Mouse (Mus musculus): Measurements from ENCODE around the gene Astn2. TPM values are rescaled to one million over a fixed set of nuclear protein-coding genes. Genes with fewer than 3 reads are reported as not detected.

Gene Astn2
- total RNA-seq, 2 experiments from 2014 or later = 1.7 to 1.9 TPM

DNA sequence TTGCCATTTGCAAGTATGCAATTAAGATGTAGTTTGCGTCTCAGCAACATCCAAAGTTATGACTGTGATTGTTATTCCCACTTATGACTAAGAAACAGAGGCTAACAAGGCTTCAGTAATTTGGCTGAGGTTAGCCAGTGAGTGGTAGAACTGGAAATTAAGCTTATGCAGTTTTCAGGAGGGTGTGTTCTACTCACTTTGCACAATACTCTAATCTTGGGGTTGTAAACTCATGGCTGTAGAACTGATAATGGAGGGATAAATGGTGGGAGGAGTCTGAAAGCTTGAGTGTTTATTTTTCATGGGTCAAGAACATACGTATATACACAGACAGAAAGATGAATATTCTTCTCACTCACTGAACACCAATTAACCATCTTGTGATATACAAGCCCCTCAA, 499.4 kb downstream of the Astn2 start:
- no peak for DNase-seq
- intact Hi-C loops (cut with DNase I) = no loop called here

DNA sequence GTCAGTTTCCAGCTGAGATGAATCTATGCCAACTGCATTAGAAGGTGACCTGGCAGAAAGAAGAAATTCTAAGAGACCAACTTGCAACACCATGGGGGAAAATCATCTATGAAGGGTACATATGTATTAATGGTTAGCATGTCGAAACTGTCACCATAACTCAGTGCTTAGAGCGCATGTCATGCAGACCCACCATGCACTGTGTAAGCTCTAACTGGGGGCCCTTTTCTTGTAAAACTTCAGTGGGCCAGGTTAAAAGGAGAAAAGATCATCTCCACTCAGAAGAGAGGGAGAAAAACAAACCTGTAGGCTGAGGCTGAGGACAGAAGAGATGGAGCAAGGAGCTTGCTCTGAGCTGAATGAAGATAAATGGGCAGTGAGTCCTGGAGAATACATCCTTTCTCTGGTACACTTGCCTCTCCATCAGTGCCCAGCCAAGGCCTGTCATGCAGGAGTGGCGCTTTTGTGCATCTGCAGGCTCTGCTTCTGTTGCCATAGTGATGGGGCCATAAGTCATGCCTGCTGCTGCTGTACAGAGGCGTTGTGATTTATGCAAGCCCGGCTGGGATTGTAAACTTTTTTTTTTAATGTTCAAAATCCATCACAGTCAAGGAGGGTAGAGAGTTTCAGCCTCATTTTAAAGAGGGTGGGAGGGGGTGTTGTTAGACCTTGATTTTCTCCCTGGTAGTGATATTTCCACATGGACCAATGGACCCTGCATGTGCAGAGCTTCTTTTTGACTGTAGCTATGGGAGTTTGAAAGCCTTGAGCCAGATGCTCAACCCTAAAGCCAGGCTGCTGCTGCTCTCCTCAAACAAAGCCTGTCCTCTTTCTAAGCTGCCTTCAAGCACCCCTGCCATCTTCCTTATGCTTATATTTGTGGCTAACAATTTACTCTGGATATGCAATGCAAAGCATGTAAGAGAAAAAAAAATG, 508.1 kb downstream of the Astn2 start:
- intact Hi-C loops (cut with DNase I) = no loop called here
- no peak for DNase-seq

DNA sequence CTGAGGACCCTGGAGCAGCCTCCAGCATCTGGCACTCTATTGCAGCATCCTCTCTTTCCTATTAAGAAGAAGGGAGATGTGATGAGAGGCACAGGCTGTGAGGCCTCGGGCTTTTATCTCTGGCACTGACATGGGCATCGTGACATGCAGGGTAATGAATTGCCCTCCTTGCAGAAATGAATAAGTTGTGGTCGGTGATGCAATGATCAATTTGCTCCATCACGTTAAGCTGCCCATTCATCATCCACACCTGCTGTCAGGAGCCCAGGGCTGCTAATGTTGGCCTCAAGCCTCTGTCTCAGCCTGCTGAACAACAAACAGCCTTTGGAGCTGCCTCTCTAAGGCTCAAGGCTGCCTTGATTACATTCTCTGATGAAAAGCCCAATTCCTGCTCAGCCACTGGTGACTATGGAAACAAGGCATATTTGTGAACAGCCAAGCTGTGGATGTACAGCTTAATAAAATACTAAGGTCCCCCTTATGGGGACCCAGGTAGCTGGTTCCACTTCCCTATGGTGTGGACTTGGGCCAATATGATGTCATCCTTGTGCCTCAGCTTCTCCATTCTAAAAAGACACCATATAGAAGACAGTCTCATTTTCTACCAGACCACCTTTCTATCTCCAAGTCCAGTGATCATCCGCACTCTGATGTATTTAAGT, 515.9 kb downstream of the Astn2 start:
- intact Hi-C loops (cut with DNase I) = no loop called here
- DNase-seq = no peak

DNA sequence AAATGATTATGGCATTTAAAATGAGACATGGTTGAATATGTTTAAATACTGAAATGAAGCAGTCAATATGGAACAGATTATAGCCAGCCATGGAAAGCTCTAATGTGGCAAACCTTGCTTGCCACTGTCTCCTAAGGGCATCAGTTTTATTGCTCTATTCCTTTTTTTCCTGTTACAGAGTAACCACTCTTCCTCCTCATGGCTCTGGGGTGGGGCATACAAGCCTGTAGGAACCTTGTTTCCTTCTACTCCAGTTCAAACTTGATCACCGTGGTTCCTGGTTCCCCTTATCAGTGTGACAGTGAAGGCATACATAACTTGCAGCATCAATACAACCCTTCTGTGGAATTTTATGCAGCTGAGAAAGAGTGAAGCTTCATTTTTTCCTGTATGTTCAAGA, 517.5 kb downstream of the Astn2 start:
- DNase-seq = no peak
- intact Hi-C loops (cut with DNase I) = no loop called here

DNA sequence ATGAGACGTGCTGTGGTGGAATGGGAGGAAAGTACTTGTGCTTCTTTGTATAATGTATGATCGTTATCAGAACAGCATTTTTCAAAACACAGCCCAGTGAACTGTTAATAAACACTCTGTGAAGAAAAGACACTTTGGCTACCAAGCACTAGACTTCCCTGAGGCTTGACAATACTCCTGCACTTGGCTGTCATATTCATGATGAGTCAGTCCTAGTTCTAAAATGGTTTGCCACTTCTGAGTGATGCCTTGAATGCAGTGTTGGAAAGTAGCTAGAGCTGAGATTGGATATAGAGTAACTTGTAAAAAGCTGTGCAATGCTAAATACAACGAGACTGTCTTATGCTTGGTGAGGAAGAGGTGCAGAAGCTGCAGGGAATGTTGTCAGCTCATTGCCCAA, 518.5 kb downstream of the Astn2 start:
- no peak for DNase-seq
- intact Hi-C loops (cut with DNase I) = no loop called here

DNA sequence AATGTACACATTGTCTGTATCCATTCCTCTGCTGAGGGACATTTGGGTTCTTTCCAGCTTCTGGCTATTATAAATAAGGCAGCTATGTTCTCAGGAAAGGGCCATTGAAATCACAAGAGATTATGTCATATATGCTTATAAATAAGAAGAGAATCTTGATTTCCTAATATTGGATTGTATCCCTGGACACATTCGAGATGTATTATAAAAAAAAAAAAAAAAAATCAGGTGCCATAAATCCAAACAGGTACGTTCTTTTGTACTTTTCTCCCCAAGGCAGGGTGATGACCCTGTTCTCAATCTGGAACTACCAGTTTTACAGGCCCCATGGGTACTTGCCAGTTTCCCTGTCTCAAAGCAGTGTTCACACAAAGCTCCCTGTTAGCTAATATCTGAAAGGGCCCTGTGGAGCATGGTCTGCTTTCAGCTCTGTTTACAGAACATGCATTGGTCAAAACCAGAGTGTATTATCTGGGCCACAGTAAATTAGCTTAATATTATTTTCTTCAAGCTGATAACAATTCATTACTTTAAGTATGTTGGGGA, 530.1 kb downstream of the Astn2 start:
- intact Hi-C loops (cut with DNase I) = no loop called here
- DNase-seq = no peak

DNA sequence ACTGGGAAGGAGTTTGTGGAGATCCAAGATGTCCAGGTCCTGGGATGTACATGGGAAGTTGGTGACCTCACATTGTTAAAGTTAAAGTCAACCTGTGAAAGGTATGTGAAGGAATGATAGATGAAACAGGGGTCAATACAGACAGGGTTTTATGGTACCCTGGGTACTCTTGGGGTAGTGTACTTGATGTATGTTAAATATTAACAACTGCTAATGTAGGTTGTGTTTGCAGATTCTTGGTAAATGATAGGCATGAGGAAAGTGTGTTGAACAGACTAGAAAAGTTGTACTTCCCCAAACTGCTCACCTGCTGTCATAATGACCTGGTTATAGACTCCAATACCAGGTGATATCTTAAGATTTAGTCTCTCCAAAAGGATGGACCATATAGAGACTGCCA, 539.9 kb downstream of the Astn2 start:
- intact Hi-C loops (cut with DNase I) = no loop called here
- no peak for DNase-seq

DNA sequence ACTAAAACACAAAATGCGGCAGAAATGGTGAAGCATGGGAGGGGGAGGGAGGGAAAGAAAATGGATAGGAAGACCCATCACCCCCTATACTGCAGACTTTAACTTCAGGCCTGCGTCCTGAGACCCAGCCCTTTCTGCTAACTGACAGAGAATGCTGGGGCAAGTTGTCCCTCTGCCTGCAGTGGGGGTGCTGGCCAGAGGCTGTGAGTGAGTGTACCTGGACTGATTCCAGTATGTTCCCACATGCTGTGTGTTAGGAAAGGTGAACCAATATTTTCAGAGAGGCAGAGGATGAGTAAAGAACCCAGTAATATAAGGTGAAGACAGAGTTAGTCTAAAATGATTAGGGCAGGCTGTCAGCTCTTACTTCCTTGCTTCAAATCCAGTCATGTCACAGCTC, 561.2 kb downstream of the Astn2 start:
- intact Hi-C loops (cut with DNase I) = no loop called here
- DNase-seq = no peak

DNA sequence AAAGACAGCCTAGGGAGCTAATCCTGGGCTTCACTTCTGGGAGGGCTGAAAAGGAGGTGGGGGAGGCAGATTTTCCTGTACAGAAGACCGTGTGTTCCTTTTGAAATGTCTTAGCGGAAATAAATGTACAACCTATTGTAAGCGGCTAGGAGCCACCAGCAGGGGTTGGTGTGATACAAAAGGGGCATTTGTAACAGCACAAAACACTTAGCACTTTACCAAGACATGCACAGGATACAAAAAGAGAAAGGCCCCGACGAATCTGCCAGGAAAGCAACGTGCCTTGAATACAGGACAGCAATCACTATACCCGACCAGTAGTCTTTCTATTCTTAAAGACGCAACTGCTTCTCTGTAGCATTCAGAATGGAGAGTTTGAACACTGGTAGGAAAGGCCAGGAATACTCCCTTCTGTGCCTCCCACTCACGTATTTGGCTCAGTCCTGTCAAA, 564.8 kb downstream of the Astn2 start:
- no peak for DNase-seq
- intact Hi-C loops (cut with DNase I) = no loop called here

DNA sequence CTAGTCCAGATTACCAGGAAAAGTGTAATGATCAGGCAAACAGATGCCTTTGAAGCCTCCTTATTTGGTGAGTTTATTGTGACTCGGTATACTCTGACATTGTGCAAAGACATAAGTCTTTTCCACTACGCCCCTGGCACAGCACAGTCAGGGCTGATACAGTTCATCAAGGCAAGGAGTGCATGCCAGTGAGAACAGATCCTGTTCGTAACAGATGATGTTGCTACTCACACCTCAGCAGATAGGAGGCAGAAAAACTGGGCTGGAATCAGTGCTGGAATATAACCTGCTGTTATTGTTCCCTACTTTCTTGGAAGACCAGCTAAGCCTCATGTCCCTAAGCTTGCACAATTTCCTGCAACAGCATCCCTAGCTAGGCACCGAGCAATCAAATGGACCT, 565.6 kb downstream of the Astn2 start:
- DNase-seq = no peak
- intact Hi-C loops (cut with DNase I) = no loop called here

DNA sequence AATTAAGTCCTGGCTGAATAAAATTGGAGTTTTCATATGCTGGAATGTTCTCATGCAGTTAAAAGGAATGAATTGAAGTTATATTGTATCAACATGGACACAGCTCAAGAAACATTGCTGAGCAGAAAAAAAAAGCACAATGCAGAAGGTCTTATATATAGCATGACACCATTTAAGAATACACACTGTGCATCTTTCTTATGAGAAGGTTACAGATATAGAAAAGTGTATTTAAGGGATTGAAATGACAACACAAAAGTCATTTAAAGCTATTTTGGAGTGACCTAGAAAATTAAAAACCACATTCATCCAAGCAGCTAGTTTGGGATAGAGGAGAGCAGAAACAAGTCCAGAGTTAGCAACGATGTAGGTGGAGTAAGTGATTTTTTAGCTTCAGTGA, 571.4 kb downstream of the Astn2 start:
- DNase-seq = no peak
- intact Hi-C loops (cut with DNase I) = no loop called here

DNA sequence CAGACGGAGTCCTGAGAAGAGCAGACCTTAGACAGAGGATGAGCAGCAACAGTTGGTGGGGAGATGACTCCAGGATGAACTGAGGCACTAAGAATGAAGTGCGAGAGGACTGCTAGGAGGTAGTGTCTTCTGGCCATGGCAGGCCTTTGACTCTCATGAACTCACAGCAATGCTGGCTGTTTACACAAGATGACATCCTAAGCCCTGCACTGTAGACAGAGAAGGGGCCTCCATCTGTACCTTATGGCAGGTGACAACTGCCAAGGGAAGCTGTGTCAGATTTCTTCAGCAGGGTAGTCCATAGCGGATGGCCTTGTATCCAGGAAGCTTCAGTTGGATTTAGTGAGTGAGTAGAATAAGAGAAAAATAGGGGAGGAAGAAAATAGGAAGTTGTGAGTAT, 572.5 kb downstream of the Astn2 start:
- intact Hi-C loops (cut with DNase I) = no loop called here

DNA sequence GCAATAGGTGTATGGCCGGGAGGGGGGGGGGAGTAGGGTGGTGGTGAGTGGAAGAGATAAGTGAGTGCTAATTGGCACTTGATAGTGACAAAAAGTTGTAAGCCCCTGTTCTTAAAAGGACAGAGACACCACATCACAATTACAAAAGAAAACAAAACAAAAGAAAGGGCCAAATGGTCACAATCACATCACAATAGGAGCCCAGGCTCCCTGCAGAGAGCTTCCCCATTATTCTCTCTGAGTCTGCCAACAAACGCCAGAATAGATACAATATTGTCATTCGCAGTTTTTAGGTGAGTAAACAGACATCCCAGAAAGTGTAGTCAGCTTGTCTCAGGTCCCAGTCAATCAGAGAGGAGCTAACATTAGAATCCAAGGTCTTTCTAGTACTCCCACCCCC, 573.9 kb downstream of the Astn2 start:
- no peak for DNase-seq
- intact Hi-C loops (cut with DNase I) = no loop called here

More for the DNA sequence above, 572.5 kb downstream of the Astn2 start:
- no peak for DNase-seq

DNA sequence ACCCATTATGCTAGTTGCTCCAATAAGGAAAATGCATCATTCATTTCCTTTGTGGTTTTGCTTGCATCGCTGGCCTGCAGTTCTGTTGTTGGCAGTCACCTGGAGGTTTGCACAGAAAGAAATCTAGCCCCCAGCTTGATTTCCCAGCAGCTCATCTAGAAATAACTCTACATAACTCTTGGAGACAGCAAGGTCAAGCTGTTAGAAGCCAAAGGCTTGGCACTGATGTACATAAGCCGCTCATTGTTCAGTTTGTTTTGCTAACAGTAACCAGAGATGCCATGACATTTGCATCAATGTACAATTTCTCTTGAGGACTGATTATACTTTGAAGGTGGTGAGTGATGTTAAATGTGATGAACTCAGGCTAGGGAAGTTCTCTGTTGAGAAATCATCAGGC, 583.3 kb downstream of the Astn2 start:
- no peak for DNase-seq
- intact Hi-C loops (cut with DNase I) = no loop called here

DNA sequence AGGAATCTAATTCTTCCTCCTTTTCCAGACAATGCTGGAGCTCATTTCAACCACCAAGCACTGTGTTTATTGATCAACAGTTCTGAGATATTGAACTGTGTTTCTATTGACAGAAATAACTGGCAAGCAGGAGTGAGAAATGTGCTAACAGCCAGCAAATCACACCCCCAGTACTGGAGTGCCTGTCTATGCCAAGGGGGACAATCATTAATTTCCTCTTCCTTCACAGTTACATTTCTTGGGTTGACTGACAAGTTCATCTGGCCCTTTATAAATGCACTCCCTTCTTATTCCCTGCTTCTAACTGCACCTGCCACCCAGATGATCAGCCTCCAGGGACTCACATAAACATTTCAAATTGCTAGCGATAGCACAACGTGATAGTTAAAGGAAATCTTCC, 584.2 kb downstream of the Astn2 start:
- DNase-seq = no peak
- intact Hi-C loops (cut with DNase I) = no loop called here

DNA sequence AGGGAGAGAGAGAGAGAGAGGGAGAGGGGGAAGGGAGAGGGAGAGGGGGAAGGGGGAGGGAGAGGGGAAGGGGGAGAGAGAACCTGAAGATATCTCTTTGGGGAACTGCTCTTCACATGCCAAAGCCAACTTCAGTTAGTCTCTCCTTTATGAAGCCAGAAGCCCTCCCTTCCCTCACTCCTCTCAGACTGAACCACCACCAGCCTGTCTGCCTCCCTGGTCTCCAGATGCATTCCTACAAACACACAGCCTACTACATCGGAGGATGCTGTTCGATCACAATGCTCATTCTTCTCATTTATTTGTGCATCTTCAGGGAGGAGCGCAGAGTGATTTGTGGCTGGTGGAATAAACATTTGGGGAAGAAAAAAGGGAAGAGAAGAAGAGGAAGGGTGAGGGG, 584.6 kb downstream of the Astn2 start:
- no peak for DNase-seq
- intact Hi-C loops (cut with DNase I) = no loop called here

DNA sequence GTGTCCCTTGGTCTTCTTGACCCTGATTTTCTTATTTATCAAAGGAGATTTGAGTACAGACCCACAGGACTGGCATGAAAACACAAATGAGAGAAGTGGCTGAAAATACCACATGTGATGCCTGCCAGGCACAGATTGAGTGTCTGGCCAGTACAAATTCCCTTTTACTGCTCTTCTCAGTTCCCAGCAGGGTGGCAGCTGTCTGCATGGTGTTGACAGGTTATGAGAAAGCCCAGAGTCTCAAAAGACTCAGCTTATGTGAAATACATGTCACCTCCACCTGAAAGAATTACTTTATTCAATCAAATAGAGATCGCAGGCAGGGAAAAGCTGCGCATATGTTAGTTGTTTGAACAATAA, 590.3 kb downstream of the Astn2 start:
- peak; percentile 3 to 42 for DNase-seq
- intact Hi-C loops (cut with DNase I) = no loop called here

DNA sequence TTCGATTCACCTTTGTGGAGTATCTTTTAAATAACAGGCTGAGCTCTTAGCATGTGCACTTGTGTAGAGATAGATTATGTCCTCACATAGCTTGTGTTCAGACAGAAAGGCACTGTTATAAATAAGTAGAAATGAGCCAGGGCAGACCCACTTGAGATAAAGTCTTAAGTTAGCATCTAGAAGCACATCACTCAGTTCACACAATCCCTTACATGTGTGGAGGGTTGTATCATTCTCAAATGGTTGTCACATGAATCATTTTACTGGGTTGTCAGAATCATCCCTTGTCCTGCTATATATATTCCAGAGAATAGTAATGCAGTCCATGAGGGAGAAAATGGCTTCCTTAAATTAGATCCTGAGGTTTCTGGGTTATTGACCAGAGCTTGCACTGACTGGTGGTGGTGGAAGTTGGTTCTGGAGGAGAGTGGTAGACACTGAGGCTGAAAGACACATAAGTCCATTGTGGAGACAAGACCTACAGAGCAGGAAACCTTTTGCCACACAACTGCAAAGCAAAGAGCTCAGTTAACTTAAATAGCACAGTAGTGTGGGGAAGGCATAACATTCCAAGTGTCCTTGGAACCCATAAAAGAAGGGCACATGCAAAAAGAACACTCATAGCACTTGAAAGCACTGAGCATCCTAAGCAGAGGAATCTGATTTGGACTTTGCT, 590.8 kb downstream of the Astn2 start:
- no peak for DNase-seq
- intact Hi-C loops (cut with DNase I) = no loop called here

DNA sequence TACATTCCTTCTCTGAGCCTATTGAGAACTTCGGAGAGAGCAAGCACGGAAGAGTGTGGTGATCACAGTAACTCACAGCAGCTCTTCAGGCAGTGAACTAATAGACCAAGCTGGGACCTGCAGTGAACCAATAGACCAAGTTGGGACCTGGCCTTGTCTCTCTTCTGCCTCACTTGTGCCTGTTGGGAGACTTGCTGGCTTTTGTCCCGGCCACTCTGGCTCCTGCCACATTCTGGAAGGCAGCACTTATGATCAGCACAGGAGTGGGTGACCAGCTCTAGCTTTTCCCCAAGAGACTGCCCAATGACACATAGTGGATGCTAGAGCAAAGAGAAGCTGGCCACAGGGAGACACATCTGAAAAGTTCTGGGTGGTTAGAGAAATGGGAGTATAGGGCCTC, 597.1 kb downstream of the Astn2 start:
- DNase-seq = no peak

DNA sequence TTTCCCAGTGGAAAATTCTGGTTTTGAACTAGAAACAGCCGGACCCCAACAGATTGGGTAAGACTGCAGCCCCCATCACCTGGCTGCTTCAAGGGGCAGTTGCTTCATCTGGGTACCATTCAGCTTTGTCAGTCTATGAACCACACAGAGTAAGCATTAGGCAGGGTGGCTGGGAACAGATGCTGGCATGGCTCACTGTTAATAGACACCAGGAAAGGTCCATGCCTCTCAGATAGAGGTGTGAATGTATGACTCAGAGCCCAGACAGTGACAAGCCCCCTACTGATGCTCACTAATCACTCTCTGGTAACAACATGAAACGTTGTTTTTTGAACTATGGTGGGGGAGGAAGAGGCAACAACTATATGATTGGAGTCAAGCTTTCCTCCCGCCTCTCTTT, 603.2 kb downstream of the Astn2 start:
- no peak for DNase-seq
- intact Hi-C loops (cut with DNase I) = no loop called here

More for the DNA sequence above, 597.1 kb downstream of the Astn2 start:
- intact Hi-C loops (cut with DNase I) = no loop called here

DNA sequence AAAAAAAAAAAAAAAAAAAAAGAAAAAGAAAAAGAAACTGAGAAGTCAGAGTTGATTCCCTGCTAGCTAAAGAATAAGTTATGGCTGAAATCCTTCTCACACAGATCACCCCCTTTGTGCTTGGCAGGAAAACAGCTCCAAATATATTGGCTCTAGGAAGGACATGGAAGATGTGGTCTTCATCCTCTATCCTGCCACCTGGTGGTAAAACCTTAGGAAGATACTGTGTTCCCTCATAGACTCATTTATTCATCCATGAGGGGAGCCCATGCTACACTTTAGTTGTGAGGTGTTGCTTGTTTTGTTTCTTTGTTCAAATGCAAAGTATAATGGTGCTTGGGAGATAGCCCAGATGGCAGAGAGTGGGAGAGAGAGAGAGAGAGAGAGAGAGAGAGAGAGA, 613.4 kb downstream of the Astn2 start:
- intact Hi-C loops (cut with DNase I) = loop anchor here (2.0 kb wide), 1 partner anchor 136 kb away; no protein-coding TSS in a partner anchor
- DNase-seq = peak in 1 of 2 experiments; percentile 10

Measured in heart, postnatal 14 days (tissue).